Comparison of ENCODE assay signal across 33 mouse cellular contexts in the genomic region with DNA sequence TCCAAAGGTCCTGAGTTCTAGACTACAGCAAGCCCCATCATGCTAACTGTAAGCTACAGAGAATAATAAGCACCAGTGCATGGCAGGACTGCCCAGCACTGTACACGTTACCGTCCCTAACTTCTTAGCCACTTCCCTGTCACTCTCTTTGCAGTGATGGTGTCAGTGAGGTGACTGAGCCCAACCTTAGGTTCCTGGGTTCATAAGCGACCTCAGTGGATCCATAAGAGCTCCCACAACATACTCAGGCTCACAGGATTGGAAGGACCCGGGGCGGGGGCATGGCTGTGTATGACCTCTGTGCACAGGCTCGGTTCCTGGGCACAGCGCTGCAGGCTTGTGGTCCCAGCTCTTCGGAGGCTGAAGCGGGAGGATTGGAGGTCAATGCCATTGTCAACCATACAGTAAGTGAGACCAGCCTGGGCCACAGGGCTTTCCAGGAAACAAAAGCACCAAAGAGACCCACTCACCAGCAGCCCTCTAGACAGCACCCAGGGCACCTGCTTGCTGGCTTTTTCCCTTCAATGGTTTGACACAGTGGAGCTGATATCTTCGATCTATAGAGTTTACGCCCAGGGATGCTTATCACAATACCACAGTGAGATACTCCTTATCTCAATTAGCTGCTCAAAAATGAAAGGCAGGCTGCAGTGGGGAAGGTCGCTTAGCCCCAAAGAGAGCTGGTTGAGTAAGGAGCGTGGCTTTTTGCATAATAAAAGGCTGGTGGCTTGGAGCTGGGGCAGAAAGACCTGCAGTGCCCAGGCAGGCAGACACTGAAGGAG. TPM values are rescaled to one million over a fixed set of nuclear protein-coding genes. Genes with fewer than 3 reads are reported as not detected.
A peak's percentile ranks its signal among the peaks of the same experiment; 100 is the strongest.
DNase-seq lines count a peak whose midpoint lies in the region; ATAC-seq and TF ChIP-seq lines count a peak whose summit lies in the region.
"Had no signal": no experiment of that assay in that cellular context is flagged by ENCODE, and none has a peak within 500 bp of the region (broad histone marks: within the 10 kb centered on the region; RNA-seq: fewer than 3 reads in every experiment).

No protein-coding gene starts in this region.

- H3K4me2 ChIP-seq in liver, embryonic 12.5 days, result no peak overlapping the region
- H3K4me2 ChIP-seq in liver, embryonic 11.5 days, result no peak overlapping the region
- no peak overlapping the region for H3K4me2 ChIP-seq in kidney, embryonic 15.5 days
- H3K4me2 ChIP-seq: embryonic facial prominence, embryonic 12.5 days; heart, embryonic 11.5 days; hindbrain, embryonic 14.5 days; limb, embryonic 15.5 days; midbrain, embryonic 13.5 days had no signal

- H3K9ac ChIP-seq in liver, embryonic 12.5 days, result no peak overlapping the region
- H3K9ac ChIP-seq in liver, embryonic 11.5 days (ENCODE audit: low read depth, low read length), result no peak overlapping the region
- no peak overlapping the region for H3K9ac ChIP-seq in kidney, embryonic 15.5 days
- H3K9ac ChIP-seq: embryonic facial prominence, embryonic 12.5 days; hindbrain, embryonic 14.5 days; limb, embryonic 15.5 days; midbrain, embryonic 13.5 days had no signal

- H3K4me1 ChIP-seq in liver, embryonic 12.5 days, result peaks cover 15% of the 10 kb centered on the region
- peaks cover 4% of the 10 kb centered on the region for H3K4me1 ChIP-seq in liver, embryonic 11.5 days (replicated peaks; ENCODE audit: control insufficient read depth, insufficient read depth, low read length)
- peaks cover 68% of the 10 kb centered on the region for H3K4me1 ChIP-seq in G1E (ENCODE audit: insufficient read depth, low read depth, low read length)
- no peaks in the 10 kb centered on the region for H3K4me1 ChIP-seq in kidney, embryonic 15.5 days
- H3K4me1 ChIP-seq: limb, embryonic 10.5 days had no signal

- TF ChIP-seq CTCF in G1E (IDR thresholded peaks at IDR 0.05; ENCODE audit: low read depth, low read length), result no peak

- peak; percentile 38 for ATAC-seq in liver, embryonic 12.5 days
- no peak for ATAC-seq in liver, embryonic 11.5 days (replicated peaks; ENCODE audit: low FRiP score)
- peak; percentile 67 for ATAC-seq in G1E (ENCODE audit: extremely low read depth, insufficient number of reproducible peaks, low FRiP score, poor library complexity, severe bottlenecking)
- ATAC-seq in megakaryocyte progenitor cell, adult 5-6 weeks (replicated peaks; ENCODE audit: poor library complexity), result peak; percentile 29
- ATAC-seq in kidney, embryonic 15.5 days (replicated peaks; ENCODE audit: low FRiP score), result no peak
- ATAC-seq: forebrain, embryonic 14.5 days; midbrain, embryonic 13.5 days; Patski had no signal

- peaks cover 11% of the 10 kb centered on the region; the same call in 1 of the 2 replicates for H3K27me3 ChIP-seq in liver, embryonic 12.5 days (replicated peaks)
- H3K27me3 ChIP-seq in liver, embryonic 11.5 days (replicated peaks; ENCODE audit: control insufficient read depth, insufficient read depth, low read length), result no peaks in the 10 kb centered on the region
- no peaks in the 10 kb centered on the region for H3K27me3 ChIP-seq in G1E (ENCODE audit: insufficient read depth, low read length)
- H3K27me3 ChIP-seq in kidney, embryonic 15.5 days, result no peaks in the 10 kb centered on the region
- H3K27me3 ChIP-seq: CH12.LX; embryonic facial prominence, embryonic 12.5 days; limb, embryonic 15.5 days; midbrain, embryonic 13.5 days; Patski had no signal

- 67% methylated on average over 13 of the region's 13 CpGs for WGBS in liver, embryonic 12.5 days (ENCODE audit: insufficient replicate concordance)
- WGBS in liver, embryonic 11.5 days, result 75% methylated on average over 13 of the region's 13 CpGs
- WGBS in kidney, embryonic 15.5 days, result 87% methylated on average over 13 of the region's 13 CpGs

- peaks cover 32% of the 10 kb centered on the region for H3K36me3 ChIP-seq in liver, embryonic 12.5 days
- H3K36me3 ChIP-seq in liver, embryonic 11.5 days (ENCODE audit: control insufficient read depth, insufficient read depth, low read length), result peaks cover 3% of the 10 kb centered on the region; the same call in 1 of the 2 replicates
- H3K36me3 ChIP-seq in G1E (replicated peaks), result peaks cover 54% of the 10 kb centered on the region
- peaks cover 40% of the 10 kb centered on the region for H3K36me3 ChIP-seq in kidney, embryonic 15.5 days

- H3K4me3 ChIP-seq in liver, embryonic 12.5 days, result no peak overlapping the region
- H3K4me3 ChIP-seq in liver, embryonic 11.5 days (ENCODE audit: low read depth, low read length), result no peak overlapping the region
- H3K4me3 ChIP-seq in G1E (ENCODE audit: low read depth, low read length), result peak overlapping the region; percentile 66; the same call in 1 of the 2 replicates
- no peak overlapping the region for H3K4me3 ChIP-seq in kidney, embryonic 15.5 days (replicated peaks)
- H3K4me3 ChIP-seq: embryonic facial prominence, embryonic 12.5 days; limb, embryonic 10.5 days; limb, embryonic 15.5 days; midbrain, embryonic 13.5 days had no signal

- H3K27ac ChIP-seq in liver, embryonic 12.5 days, result no peak overlapping the region
- H3K27ac ChIP-seq in liver, embryonic 11.5 days (ENCODE audit: low read depth, low read length), result no peak overlapping the region
- no peak overlapping the region for H3K27ac ChIP-seq in kidney, embryonic 15.5 days
- H3K27ac ChIP-seq: embryonic facial prominence, embryonic 12.5 days; hindbrain, embryonic 14.5 days; limb, embryonic 10.5 days; limb, embryonic 15.5 days; midbrain, embryonic 13.5 days; stomach, postnatal 0 days had no signal

- no peaks in the 10 kb centered on the region for H3K9me3 ChIP-seq in liver, embryonic 12.5 days (replicated peaks)
- H3K9me3 ChIP-seq in liver, embryonic 11.5 days (ENCODE audit: control insufficient read depth, low read length), result no peaks in the 10 kb centered on the region
- no peaks in the 10 kb centered on the region for H3K9me3 ChIP-seq in G1E (replicated peaks)
- no peaks in the 10 kb centered on the region for H3K9me3 ChIP-seq in kidney, embryonic 15.5 days (replicated peaks)
- H3K9me3 ChIP-seq: embryonic facial prominence, embryonic 12.5 days; limb, embryonic 10.5 days; limb, embryonic 15.5 days; midbrain, embryonic 13.5 days had no signal

- DNase-seq in liver, embryonic 11.5 days (ENCODE audit: low spot score), result no peak
- DNase-seq in 3T3-L1 (ENCODE audit: low read depth, low spot score), result peak; percentile 93
- peak; percentile 37 for DNase-seq in G1E (ENCODE audit: low spot score)
- no peak for DNase-seq in kidney, adult 11 months
- DNase-seq: adrenal gland, postnatal 14 days; B cell, adult 2 months; cerebellum, adult 11 months; cerebellum, adult 9-10 months; cerebellum, postnatal 36 days; embryo, embryonic 11 days; gastrocnemius, postnatal 25 days; heart, adult 18-20 months; kidney, adult 8-10 months; kidney, postnatal 10 days; layer of hippocampus, postnatal 36 days; lung, adult 2 months; lung, postnatal 10 days; right cerebral cortex, postnatal 4 days; thymus, adult 18-20 months; thymus, postnatal 25 days had no signal

RNA-seq across cellular contexts. Expression of a gene that starts 7.8 kb away (rescaled TPM):
- 5.2 and 5.3 TPM in 2 replicates for polyA plus RNA-seq in liver, embryonic 12.5 days (2016; fragmentation: Nextera tagmentation; extraction: Ambion mirVana)
- polyA plus RNA-seq in liver, embryonic 11.5 days (2014; fragmentation: Nextera tagmentation; extraction: Ambion mirVana), result 7.1 and 7.2 TPM in 2 replicates
- 7.9 and 10.9 TPM in 2 replicates for total RNA-seq in G1E (2014; fragmentation: Nextera tagmentation)
- total RNA-seq in G1E (2017), result 3.5 and 3.9 TPM in 2 replicates
- polyA plus RNA-seq in G1E (2012), result 1.5 and 2.2 TPM in 2 replicates
- total RNA-seq in megakaryocyte progenitor cell, adult 5-6 weeks (2015), result 7.8 and 16.0 TPM in 2 replicates
- 9.0 and 14.0 TPM in 2 replicates for total RNA-seq in megakaryocyte progenitor cell, adult 5-6 weeks (2017)
- 14.8 and 15.0 TPM in 2 replicates for polyA plus RNA-seq in kidney, embryonic 15.5 days (2015; fragmentation: Nextera tagmentation; extraction: Ambion mirVana)

RNA-seq across cellular contexts. Expression of a gene that starts 27.8 kb away (rescaled TPM):
- polyA plus RNA-seq in liver, embryonic 12.5 days (2016; fragmentation: Nextera tagmentation; extraction: Ambion mirVana), result 35.6 and 36.9 TPM in 2 replicates
- 56.0 and 56.7 TPM in 2 replicates for polyA plus RNA-seq in liver, embryonic 11.5 days (2014; fragmentation: Nextera tagmentation; extraction: Ambion mirVana)
- total RNA-seq in G1E (2014; fragmentation: Nextera tagmentation) (153 and 177 TPM in 2 replicates), G1E (2017) (82.9 and 97.1 TPM in 2 replicates)
- polyA plus RNA-seq in G1E (2012), result 37.8 and 41.3 TPM in 2 replicates
- total RNA-seq in megakaryocyte progenitor cell, adult 5-6 weeks (2015), result 68.6 and 74.8 TPM in 2 replicates
- 44.0 and 63.1 TPM in 2 replicates for total RNA-seq in megakaryocyte progenitor cell, adult 5-6 weeks (2017)
- 47.4 and 49.7 TPM in 2 replicates for polyA plus RNA-seq in kidney, embryonic 15.5 days (2015; fragmentation: Nextera tagmentation; extraction: Ambion mirVana)

RNA-seq across cellular contexts. Expression of a gene that starts 54.2 kb away (rescaled TPM):
- 80.3 and 81.3 TPM in 2 replicates for polyA plus RNA-seq in liver, embryonic 12.5 days (2016; fragmentation: Nextera tagmentation; extraction: Ambion mirVana)
- polyA plus RNA-seq in liver, embryonic 11.5 days (2014; fragmentation: Nextera tagmentation; extraction: Ambion mirVana), result 102 and 120 TPM in 2 replicates
- 81.8 and 130 TPM in 2 replicates for total RNA-seq in G1E (2014; fragmentation: Nextera tagmentation)
- 131 and 144 TPM in 2 replicates for total RNA-seq in G1E (2017)
- polyA plus RNA-seq in G1E (2012), result 58.0 and 59.9 TPM in 2 replicates
- total RNA-seq in megakaryocyte progenitor cell, adult 5-6 weeks (2015), result 79.2 and 85.6 TPM in 2 replicates
- 111 and 153 TPM in 2 replicates for total RNA-seq in megakaryocyte progenitor cell, adult 5-6 weeks (2017)
- polyA plus RNA-seq in kidney, embryonic 15.5 days (2015; fragmentation: Nextera tagmentation; extraction: Ambion mirVana), result 65.3 and 69.0 TPM in 2 replicates

Comparison
In these comparisons a context has a peak if more than half of its experiments do, and no peak if none do; other contexts are left out.
1. ATAC-seq: peak in liver, embryonic 12.5 days (single experiment), G1E (single experiment) and megakaryocyte progenitor cell, adult 5-6 weeks (single experiment); none in liver, embryonic 11.5 days (single experiment) and kidney, embryonic 15.5 days (single experiment).
2. DNase-seq: peak in 3T3-L1 (single experiment) and G1E (single experiment); none in liver, embryonic 11.5 days (single experiment) and kidney, adult 11 months (single experiment).